Mouse (Mus musculus): ENCODE measurements around the gene C1ql4. TPM values are rescaled to one million over a fixed set of nuclear protein-coding genes. Genes with fewer than 3 reads are reported as not detected.

The C1ql4 gene
- polyA plus RNA-seq, 1 experiment from 2014 or later, result not detected

GRCm38 (mm10) chr15:99098493-99098861 is 10.9 kb upstream of the C1ql4 start:
- WGBS, result 1% methylated on average over 9 of the region's 9 CpGs
- no peaks in the 10 kb centered on the region for H3K9me3 ChIP-seq
- ATAC-seq (ENCODE audit: insufficient number of reproducible peaks, insufficient read depth, low FRiP score, low TSS enrichment, low read depth), result no peak
- H3K9ac ChIP-seq (replicated peaks), result no peak overlapping the region; the same call in 1 of the 2 replicates
- H3K4me2 ChIP-seq, result peak overlapping the region; percentile 74
- H3K36me3 ChIP-seq, result no peaks in the 10 kb centered on the region
- peaks cover 68% of the 10 kb centered on the region for H3K27me3 ChIP-seq
- H3K4me3 ChIP-seq (replicated peaks), result peak overlapping the region; percentile 42
- no peak overlapping the region for H3K27ac ChIP-seq
- peaks cover 48% of the 10 kb centered on the region for H3K4me1 ChIP-seq (replicated peaks)

- peak overlapping the region; percentile 57 for H3K9ac ChIP-seq (replicated peaks)
Observed at GRCm38 (mm10) chr15:99097840-99098492, 10.3 kb upstream of the C1ql4 start.

GRCm38 (mm10) chr15:99096831-99097500 is 9.3 kb upstream of the C1ql4 start:
- peak overlapping the region; percentile 42 for H3K4me3 ChIP-seq (replicated peaks)
- H3K27me3 ChIP-seq, result peaks cover 83% of the 10 kb centered on the region
- no peak overlapping the region for H3K27ac ChIP-seq
- peaks cover 53% of the 10 kb centered on the region for H3K4me1 ChIP-seq (replicated peaks)
- H3K4me2 ChIP-seq, result peak overlapping the region; percentile 74
- H3K36me3 ChIP-seq, result no peaks in the 10 kb centered on the region
- under 1% methylated on average over 54 of the region's 58 CpGs for WGBS
- ATAC-seq (ENCODE audit: insufficient number of reproducible peaks, insufficient read depth, low FRiP score, low TSS enrichment, low read depth), result no peak
- no peaks in the 10 kb centered on the region for H3K9me3 ChIP-seq
- H3K9ac ChIP-seq (replicated peaks), result peak overlapping the region; percentile 48

More at GRCm38 (mm10) chr15:99097840-99098492, 10.3 kb upstream of the C1ql4 start:
- Histone ChIP-seq H3K4me1 (replicated peaks) (peaks cover 53% of the 10 kb centered on the region), H3K36me3 (no peaks in the 10 kb centered on the region), H3K27me3 (peaks cover 73% of the 10 kb centered on the region), H3K4me2 (peak overlapping the region; percentile 74), H3K9me3 (no peaks in the 10 kb centered on the region), H3K4me3 (replicated peaks) (peak overlapping the region; percentile 42), H3K27ac (no peak overlapping the region)
- no peak for ATAC-seq (ENCODE audit: insufficient number of reproducible peaks, insufficient read depth, low FRiP score, low TSS enrichment, low read depth)
- WGBS, result 2% methylated on average over 39 of the region's 39 CpGs

GRCm38 (mm10) chr15:99096061-99096793 is 8.6 kb upstream of the C1ql4 start:
- no peak for ATAC-seq (ENCODE audit: insufficient number of reproducible peaks, insufficient read depth, low FRiP score, low TSS enrichment, low read depth)
- Histone ChIP-seq H3K4me1 (replicated peaks) (peaks cover 53% of the 10 kb centered on the region), H3K4me2 (peak overlapping the region; percentile 74), H3K4me3 (replicated peaks) (peak overlapping the region; percentile 42), H3K9me3 (no peaks in the 10 kb centered on the region), H3K27me3 (peaks cover 89% of the 10 kb centered on the region), H3K27ac (no peak overlapping the region), H3K36me3 (no peaks in the 10 kb centered on the region), H3K9ac (replicated peaks) (peak overlapping the region; percentile 48; the same call in 1 of the 2 replicates)
- 1% methylated on average over 24 of the region's 24 CpGs for WGBS

GRCm38 (mm10) chr15:99095356-99095755 is 7.7 kb upstream of the C1ql4 start:
- H3K4me1 ChIP-seq (replicated peaks), result peaks cover 53% of the 10 kb centered on the region
- H3K27me3 ChIP-seq, result peaks cover 97% of the 10 kb centered on the region
- H3K9ac ChIP-seq (replicated peaks), result no peak overlapping the region
- ATAC-seq (ENCODE audit: insufficient number of reproducible peaks, insufficient read depth, low FRiP score, low TSS enrichment, low read depth), result no peak
- H3K27ac ChIP-seq, result no peak overlapping the region
- no peak overlapping the region; the same call in 1 of the 2 replicates for H3K4me2 ChIP-seq
- no peaks in the 10 kb centered on the region for H3K9me3 ChIP-seq
- no peaks in the 10 kb centered on the region for H3K36me3 ChIP-seq
- H3K4me3 ChIP-seq (replicated peaks), result 0 out of 2 replicates have a peak overlapping the region, but pooled peaks have one; percentile 7
- WGBS, result 3% methylated on average over 6 of the region's 6 CpGs

- Histone ChIP-seq H3K27me3 (peaks cover 98% of the 10 kb centered on the region), H3K4me1 (replicated peaks) (peaks cover 53% of the 10 kb centered on the region), H3K4me3 (replicated peaks) (0 out of 2 replicates have a peak overlapping the region, but pooled peaks have one; percentile 7), H3K9me3 (no peaks in the 10 kb centered on the region), H3K9ac (replicated peaks) (no peak overlapping the region), H3K27ac (no peak overlapping the region), H3K4me2 (peak overlapping the region; percentile 27), H3K36me3 (no peaks in the 10 kb centered on the region)
- no peak for ATAC-seq (ENCODE audit: insufficient number of reproducible peaks, insufficient read depth, low FRiP score, low TSS enrichment, low read depth)
- WGBS, result under 1% methylated on average over 27 of the region's 27 CpGs
Observed at GRCm38 (mm10) chr15:99094631-99095270, 7.1 kb upstream of the C1ql4 start.

GRCm38 (mm10) chr15:99093291-99094258 is 6.0 kb upstream of the C1ql4 start:
- under 1% methylated on average over 55 of the region's 56 CpGs for WGBS
- peaks cover 98% of the 10 kb centered on the region for H3K27me3 ChIP-seq
- H3K9ac ChIP-seq (replicated peaks), result peak overlapping the region; percentile 51
- no peaks in the 10 kb centered on the region for H3K36me3 ChIP-seq
- no peaks in the 10 kb centered on the region for H3K9me3 ChIP-seq
- H3K4me3 ChIP-seq (replicated peaks), result peak overlapping the region; percentile 44
- ATAC-seq (ENCODE audit: insufficient number of reproducible peaks, insufficient read depth, low FRiP score, low TSS enrichment, low read depth), result no peak; the same call in 1 of the 2 replicates
- H3K4me1 ChIP-seq (replicated peaks), result peaks cover 45% of the 10 kb centered on the region
- H3K4me2 ChIP-seq, result peak overlapping the region; percentile 77
- no peak overlapping the region for H3K27ac ChIP-seq

- H3K4me3 ChIP-seq (replicated peaks), result peak within 1 kb of the TSS; percentile 44
- WGBS, result 9% methylated on average over 8 of the region's 8 CpGs
- no peaks in the 10 kb centered on the region for H3K36me3 ChIP-seq
- no peak within 1 kb of the TSS for H3K27ac ChIP-seq
- peak within 1 kb of the TSS; percentile 77 for H3K4me2 ChIP-seq
- peaks cover 43% of the 10 kb centered on the region for H3K4me1 ChIP-seq (replicated peaks)
- ATAC-seq (ENCODE audit: insufficient number of reproducible peaks, insufficient read depth, low FRiP score, low TSS enrichment, low read depth), result no peak
- H3K9ac ChIP-seq (replicated peaks), result peak within 1 kb of the TSS; percentile 51
- H3K9me3 ChIP-seq, result no peaks in the 10 kb centered on the region
- peaks cover 98% of the 10 kb centered on the region for H3K27me3 ChIP-seq
Observed at GRCm38 (mm10) chr15:99092870-99093269, 5.3 kb upstream of the C1ql4 start, which contains the start of gene Dnajc22. Dnajc22 (plus strand) TSS chr15:99093170.

- no peak overlapping the region for H3K27ac ChIP-seq
- 7% methylated on average over 14 of the region's 14 CpGs for WGBS
- peaks cover 20% of the 10 kb centered on the region for H3K4me1 ChIP-seq (replicated peaks)
- no peak overlapping the region for H3K4me2 ChIP-seq
- peaks cover 3% of the 10 kb centered on the region; the same call in 1 of the 2 replicates for H3K9me3 ChIP-seq
- no peak overlapping the region for H3K9ac ChIP-seq (replicated peaks)
- no peak for ATAC-seq (ENCODE audit: insufficient number of reproducible peaks, insufficient read depth, low FRiP score, low TSS enrichment, low read depth)
- H3K4me3 ChIP-seq (replicated peaks), result no peak overlapping the region
- H3K27me3 ChIP-seq, result peaks cover 100% of the 10 kb centered on the region
- no peaks in the 10 kb centered on the region for H3K36me3 ChIP-seq
Observed at GRCm38 (mm10) chr15:99089069-99089468, 1.5 kb upstream of the C1ql4 start.

GRCm38 (mm10) chr15:99088292-99088691 is 675 bp upstream of the C1ql4 start:
- Histone ChIP-seq H3K36me3 (peaks cover 2% of the 10 kb centered on the region), H3K27me3 (peaks cover 100% of the 10 kb centered on the region), H3K27ac (no peak overlapping the region), H3K9me3 (peaks cover 3% of the 10 kb centered on the region; the same call in 1 of the 2 replicates), H3K4me3 (replicated peaks) (peak overlapping the region; percentile 30), H3K9ac (replicated peaks) (peak overlapping the region; percentile 35; the same call in 1 of the 2 replicates), H3K4me1 (replicated peaks) (peaks cover 17% of the 10 kb centered on the region), H3K4me2 (peak overlapping the region; percentile 50)
- 0% methylated on average over 26 of the region's 27 CpGs for WGBS
- ATAC-seq (ENCODE audit: insufficient number of reproducible peaks, insufficient read depth, low FRiP score, low TSS enrichment, low read depth), result peak; percentile 52; the same call in 1 of the 2 replicates
